Mouse (Mus musculus) midbrain, embryonic 14.5 days (tissue): ENCODE results near the gene Gm11559. TPM values are rescaled to one million over a fixed set of nuclear protein-coding genes. Genes with fewer than 3 reads are reported as not detected.
"Not testable (repeated sequence)": the region's sequence is repeated elsewhere in the genome, so short reads cannot be mapped to it uniquely, and the experiment has no call there.

Experiments
- ATAC-seq: fragments of 200-750 bp; cut with Nextera tagmentation; 2 replicates; pipeline ENCODE4 v1.8.0; 2017; ENCODE audit warnings: moderate number of reproducible peaks, moderate library complexity; ENCODE audit not compliant: low FRiP score, low TSS enrichment
- DNase-seq: peaks from one replicate; pipeline ENCODE4 v3.0.0-alpha.2; 2015
- H3K27ac ChIP-seq: fragments of 300-500 bp; sonication (generic); replicated peaks from 2 replicates; pipeline ENCODE4 v1.5.1; 2014; ENCODE audit warnings: mild to moderate bottlenecking, low read depth, low read length, moderate library complexity
- H3K27me3 ChIP-seq: fragments of 300-500 bp; sonication (generic); 2 replicates; pipeline ENCODE4 v1.6.1; 2014; ENCODE audit warnings: low read length, control low read depth, mixed read lengths; ENCODE audit not compliant: control insufficient read depth, insufficient read depth
- H3K36me3 ChIP-seq: fragments of 300-500 bp; sonication (generic); 2 replicates; pipeline ENCODE4 v1.6.1; 2014; ENCODE audit warnings: low read length, control low read depth; ENCODE audit not compliant: control insufficient read depth, insufficient read depth
- H3K4me1 ChIP-seq: fragments of 300-500 bp; sonication (generic); 2 replicates; pipeline ENCODE4 v1.6.1; 2014; ENCODE audit warnings: mild to moderate bottlenecking, antibody characterized with exemption, low read length, control low read depth; ENCODE audit not compliant: control insufficient read depth, insufficient read depth
- H3K4me2 ChIP-seq: fragments of 300-500 bp; sonication (generic); 2 replicates; pipeline ENCODE4 v1.6.1; 2014; ENCODE audit warnings: mild to moderate bottlenecking, low read length, moderate library complexity
- H3K4me3 ChIP-seq: fragments of 300-500 bp; sonication (generic); replicated peaks from 2 replicates; pipeline ENCODE4 v1.5.1; 2014; ENCODE audit warnings: low read depth, low read length
- H3K9ac ChIP-seq: fragments of 300-500 bp; sonication (generic); replicated peaks from 2 replicates; pipeline ENCODE4 v1.6.1; 2014; ENCODE audit warnings: mild to moderate bottlenecking, low read length, moderate library complexity
- H3K9me3 ChIP-seq: fragments of 300-500 bp; sonication (generic); 2 replicates; pipeline ENCODE4 v1.6.1; 2016; ENCODE audit warnings: low read length, control low read depth, mixed read lengths; ENCODE audit not compliant: control insufficient read depth
- WGBS: fragments of 180-500 bp; shearing (Covaris S2); extraction: QIAGEN DNeasy Blood & Tissue Kit; methylation state at CpG from one replicate; pipeline ENCODE4 v1.1.7; 2014; 5-methylcytosine and 5-hydroxymethylcytosine counted together
- polyA plus RNA-seq: library from polyadenylated mRNA; unstranded; fragments of >200 nt; fragmentation: Nextera tagmentation; extraction: Ambion mirVana; gene quantifications from 2 replicates; pipeline ENCODE4 v1.2.1, GENCODE M21; 2014

The Gm11559 gene
- polyA plus RNA-seq, 1 experiment from 2014 or later = not detected

- H3K36me3 ChIP-seq, H3K27me3 ChIP-seq, H3K9me3 ChIP-seq, H3K9ac ChIP-seq, ATAC-seq, H3K4me2 ChIP-seq, H3K4me1 ChIP-seq, DNase-seq, H3K27ac ChIP-seq, H3K4me3 ChIP-seq: not testable (repeated sequence)
- 89% methylated on average over 1 of the region's 1 CpGs for WGBS
Observed at GRCm38 (mm10) chr11:99873089-99873488, 8.8 kb downstream of the Gm11559 start, which contains the start of gene Krtap9-1. Gene Krtap9-1 (plus strand): TSS chr11:99873389.

- DNase-seq, H3K27ac ChIP-seq, H3K9me3 ChIP-seq, H3K9ac ChIP-seq, H3K4me1 ChIP-seq, H3K4me3 ChIP-seq, H3K36me3 ChIP-seq, ATAC-seq, H3K4me2 ChIP-seq, H3K27me3 ChIP-seq: not testable (repeated sequence)
- 47% methylated on average over 1 of the region's 1 CpGs for WGBS
Observed at GRCm38 (mm10) chr11:99878887-99879286, 14.6 kb downstream of the Gm11559 start, which contains the start of gene Gm11567. Gene Gm11567 (plus strand): TSS chr11:99879187.

- H3K9ac ChIP-seq = no peak within 1 kb of the TSS
- DNase-seq (no peak), ATAC-seq (no peak)
- no peaks in the 10 kb centered on the region for H3K27me3 ChIP-seq
- 82% methylated on average over 2 of the region's 2 CpGs for whole genome bisulfite sequencing
- H3K4me2 ChIP-seq = no peak within 1 kb of the TSS
- H3K36me3 ChIP-seq = no peaks in the 10 kb centered on the region
- H3K27ac ChIP-seq = no peak within 1 kb of the TSS
- no peak within 1 kb of the TSS for H3K4me3 ChIP-seq
- H3K4me1 ChIP-seq = no peaks in the 10 kb centered on the region
- H3K9me3 ChIP-seq = no peaks in the 10 kb centered on the region
Observed at GRCm38 (mm10) chr11:99907620-99908019, 43.3 kb downstream of the Gm11559 start, which contains the start of gene Krtap31-1. Gene Krtap31-1 (plus strand): TSS chr11:99907920.

GRCm38 (mm10) chr11:99914451-99914850, 50.2 kb downstream of the Gm11559 start, which contains the start of gene Gm11565:
Gene Gm11565 (plus strand): TSS chr11:99914751.
- Histone ChIP-seq H3K27me3 (no peaks in the 10 kb centered on the region), H3K36me3 (no peaks in the 10 kb centered on the region), H3K9me3 (0 out of 2 replicates have a peak, but pooled peaks cover 5% of the 10 kb centered on the region), H3K4me3 (no peak within 1 kb of the TSS), H3K9ac (no peak within 1 kb of the TSS), H3K4me2 (no peak within 1 kb of the TSS), H3K27ac (no peak within 1 kb of the TSS), H3K4me1 (no peaks in the 10 kb centered on the region)
- WGBS = 93% methylated on average over 3 of the region's 3 CpGs
- DNase-seq (no peak), ATAC-seq (no peak)

Other genes starting within 250 kb of the Gm11559 start
- not detected in 2 replicates for gene Krtap2-4, start 249.6 kb upstream of the Gm11559 start, polyA plus RNA-seq
- gene Gm11562, start 244.0 kb upstream of the Gm11559 start, polyA plus RNA-seq = not detected in 2 replicates
- gene Krtap4-1, start 236.2 kb upstream of the Gm11559 start, polyA plus RNA-seq = not detected in 2 replicates
- gene Krtap4-2, start 229.4 kb upstream of the Gm11559 start, polyA plus RNA-seq = not detected in 2 replicates
- gene Krtap4-7, start 220.4 kb upstream of the Gm11559 start, polyA plus RNA-seq = not detected in 2 replicates
- not detected in 2 replicates for gene Gm11555, start 214.2 kb upstream of the Gm11559 start, polyA plus RNA-seq
- not detected in 2 replicates for gene Gm11563, start 205.5 kb upstream of the Gm11559 start, polyA plus RNA-seq
- gene Krtap4-6, start 198.5 kb upstream of the Gm11559 start, polyA plus RNA-seq = not detected in 2 replicates
- gene Gm14190, start 173.7 kb upstream of the Gm11559 start, polyA plus RNA-seq = not detected in 2 replicates
- gene Gm14180, start 130.2 kb upstream of the Gm11559 start, polyA plus RNA-seq = not detected in 2 replicates
- gene Gm11595, start 91.6 kb upstream of the Gm11559 start, polyA plus RNA-seq = not detected in 2 replicates
- gene Krtap4-8, start 83.8 kb upstream of the Gm11559 start, polyA plus RNA-seq = not detected in 2 replicates
- not detected in 2 replicates for gene Krtap4-9, start 79.3 kb upstream of the Gm11559 start, polyA plus RNA-seq
- not detected in 2 replicates for gene Gm11596, start 71.0 kb upstream of the Gm11559 start, polyA plus RNA-seq
- gene Gm11569, start 65.5 kb upstream of the Gm11559 start, polyA plus RNA-seq = not detected in 2 replicates
- gene Gm11554, start 60.0 kb upstream of the Gm11559 start, polyA plus RNA-seq = not detected in 2 replicates
- not detected in 2 replicates for gene Krtap4-13, start 54.6 kb upstream of the Gm11559 start, polyA plus RNA-seq
- not detected in 2 replicates for gene Gm11564, start 48.8 kb upstream of the Gm11559 start, polyA plus RNA-seq
- not detected in 2 replicates for gene 2300003K06Rik, start 26.4 kb upstream of the Gm11559 start, polyA plus RNA-seq
- not detected in 2 replicates for gene Krtap4-16, start 12.9 kb upstream of the Gm11559 start, polyA plus RNA-seq
- not detected in 2 replicates for gene Gm11568, start 6.6 kb upstream of the Gm11559 start, polyA plus RNA-seq
- not detected in 2 replicates for gene Krtap9-1, start 8.9 kb downstream of the Gm11559 start, polyA plus RNA-seq
- gene Gm11567, start 14.7 kb downstream of the Gm11559 start, polyA plus RNA-seq = not detected in 2 replicates
- not detected in 2 replicates for gene Krtap31-1, start 43.4 kb downstream of the Gm11559 start, polyA plus RNA-seq
- not detected in 2 replicates for gene Gm11565, start 50.3 kb downstream of the Gm11559 start, polyA plus RNA-seq
- not detected in 2 replicates for gene Krtap31-2, start 71.8 kb downstream of the Gm11559 start, polyA plus RNA-seq
- not detected in 2 replicates for gene Krtap9-5, start 84.0 kb downstream of the Gm11559 start, polyA plus RNA-seq
- gene Krtap29-1, start 114.6 kb downstream of the Gm11559 start, polyA plus RNA-seq = not detected in 2 replicates
- not detected in 2 replicates for gene Krtap16-1, start 122.1 kb downstream of the Gm11559 start, polyA plus RNA-seq
- 0.61 TPM in 1 of 2 replicates, not detected in the other for gene Krtap17-1, start 129.5 kb downstream of the Gm11559 start, polyA plus RNA-seq
- not detected in 2 replicates for gene Krt33a, start 151.7 kb downstream of the Gm11559 start, polyA plus RNA-seq
- gene Krt33b, start 165.4 kb downstream of the Gm11559 start, polyA plus RNA-seq = not detected in 2 replicates
- not detected in 2 replicates for gene Krt34, start 177.1 kb downstream of the Gm11559 start, polyA plus RNA-seq
- not detected in 2 replicates for gene Krt31, start 186.1 kb downstream of the Gm11559 start, polyA plus RNA-seq
- gene Krt32, start 223.8 kb downstream of the Gm11559 start, polyA plus RNA-seq = not detected in 2 replicates
- gene Krt35, start 231.8 kb downstream of the Gm11559 start, polyA plus RNA-seq = not detected in 2 replicates
- not detected in 2 replicates for gene Krt36, start 241.2 kb downstream of the Gm11559 start, polyA plus RNA-seq